21 mouse cellular contexts compared by ENCODE assay signal in genomic region chr7:70291431-70291830, GRCm38 (mm10).
A peak's percentile ranks its signal among the peaks of the same experiment; 100 is the strongest.
DNase-seq lines count a peak whose midpoint lies in the region; ATAC-seq and TF ChIP-seq lines count a peak whose summit lies in the region.
"Had no signal": no experiment of that assay in that cellular context is flagged by ENCODE, and none has a peak within 500 bp of the region (broad histone marks: within the 10 kb centered on the region; RNA-seq: fewer than 3 reads in every experiment).

No protein-coding gene starts in this region.

- H3K9me3 ChIP-seq in midbrain, embryonic 11.5 days (ENCODE audit: control insufficient read depth, low read length): no peaks in the 10 kb centered on the region; the same call in 1 of the 2 replicates
- H3K9me3 ChIP-seq in midbrain, embryonic 14.5 days (ENCODE audit: control insufficient read depth, low read length): no peaks in the 10 kb centered on the region

- ATAC-seq in midbrain, embryonic 11.5 days (ENCODE audit: low FRiP score): no peak
- ATAC-seq in midbrain, embryonic 14.5 days (ENCODE audit: low FRiP score, low TSS enrichment): no peak
- ATAC-seq: activated CD4-positive, CD25-positive, alpha-beta regulatory T cell, adult 4 months; CD4-positive, CD25-positive, alpha-beta regulatory T cell, adult 4 months; Patski had no signal

- H3K79me2 ChIP-seq in liver, adult 2 months (ENCODE audit: control insufficient read depth, insufficient read depth, low read length): no peaks in the 10 kb centered on the region

- H3K4me2 ChIP-seq in midbrain, embryonic 11.5 days: no peak overlapping the region
- H3K4me2 ChIP-seq in midbrain, embryonic 14.5 days (ENCODE audit: low read length): no peak overlapping the region

- no peak for TF ChIP-seq CTCF in liver, adult 2 months (IDR thresholded peaks at IDR 0.05; ENCODE audit: low read depth, low read length)

- H3K9ac ChIP-seq in liver, adult 2 months (ENCODE audit: low read depth, low read length): no peak overlapping the region
- H3K9ac ChIP-seq in midbrain, embryonic 11.5 days (ENCODE audit: low read length): no peak overlapping the region
- no peak overlapping the region for H3K9ac ChIP-seq in midbrain, embryonic 14.5 days (replicated peaks; ENCODE audit: low read length)

- peaks cover 3% of the 10 kb centered on the region; the same call in 1 of the 2 replicates for H3K4me1 ChIP-seq in liver, adult 2 months (ENCODE audit: control insufficient read depth, insufficient read depth, low read length)
- H3K4me1 ChIP-seq in midbrain, embryonic 11.5 days (ENCODE audit: control insufficient read depth, insufficient read depth, low read length): peaks cover 10% of the 10 kb centered on the region
- H3K4me1 ChIP-seq in midbrain, embryonic 14.5 days (ENCODE audit: control insufficient read depth, insufficient read depth, low read length): 0 out of 2 replicates have a peak, but pooled peaks cover 5% of the 10 kb centered on the region

- H3K36me3 ChIP-seq in liver, adult 2 months (ENCODE audit: control insufficient read depth, insufficient read depth, low read length): no peaks in the 10 kb centered on the region
- H3K36me3 ChIP-seq in midbrain, embryonic 11.5 days (ENCODE audit: control insufficient read depth, insufficient read depth, low read length): no peaks in the 10 kb centered on the region
- no peaks in the 10 kb centered on the region for H3K36me3 ChIP-seq in midbrain, embryonic 14.5 days (ENCODE audit: control insufficient read depth, insufficient read depth, low read length)
- H3K36me3 ChIP-seq: G1E had no signal

- 71% methylated on average over 6 of the region's 6 CpGs for WGBS in liver, adult 2 months
- WGBS in midbrain, embryonic 11.5 days: 92% methylated on average over 6 of the region's 6 CpGs
- WGBS in midbrain, embryonic 14.5 days: 96% methylated on average over 6 of the region's 6 CpGs

- H3K27me3 ChIP-seq in liver, adult 2 months (ENCODE audit: control insufficient read depth, insufficient read depth, low read length): peaks cover 8% of the 10 kb centered on the region; the same call in 1 of the 2 replicates
- H3K27me3 ChIP-seq in midbrain, embryonic 11.5 days (ENCODE audit: control insufficient read depth, insufficient read depth, low read length): peaks cover 46% of the 10 kb centered on the region
- H3K27me3 ChIP-seq in midbrain, embryonic 14.5 days (ENCODE audit: control insufficient read depth, insufficient read depth, low read length): peaks cover 58% of the 10 kb centered on the region
- H3K27me3 ChIP-seq: CH12.LX, Patski had no signal

- no peak overlapping the region for H3K27ac ChIP-seq in liver, adult 2 months (replicated peaks; ENCODE audit: insufficient read depth, low read depth, low read length)
- no peak overlapping the region for H3K27ac ChIP-seq in midbrain, embryonic 11.5 days (ENCODE audit: low read depth, low read length)
- H3K27ac ChIP-seq in midbrain, embryonic 14.5 days (replicated peaks; ENCODE audit: low read depth, low read length): no peak overlapping the region

- no peak for TF ChIP-seq POLR2A in liver, adult 2 months (IDR thresholded peaks at IDR 0.05; ENCODE audit: extremely low read depth, insufficient read depth, low read length)

- DNase-seq in heart, adult 11 months: peak; percentile 61
- DNase-seq in heart, adult 18-20 months: no peak
- peak; percentile 25 for DNase-seq in liver, adult 2 months (ENCODE audit: extremely low read depth, low read depth, low spot score)
- DNase-seq in liver: no peak
- peak; percentile 71 for DNase-seq in midbrain, embryonic 11.5 days (ENCODE audit: low spot score, missing footprints)
- DNase-seq in midbrain, embryonic 14.5 days: no peak
- DNase-seq: adrenal gland, adult 2 months; adrenal gland, adult 8-10 months; adrenal gland, postnatal 10 days; adrenal gland, postnatal 14 days; adrenal gland, postnatal 25 days; adrenal gland, postnatal 36 days; B cell, adult 2 months; cerebellum, adult 11 months; cerebellum, adult 11-12 months; cerebellum, adult 18-20 months had no signal

- H3K4me3 ChIP-seq in liver, adult 2 months (ENCODE audit: insufficient read depth, low read depth, low read length): no peak overlapping the region
- H3K4me3 ChIP-seq in midbrain, embryonic 11.5 days (ENCODE audit: low read depth, low read length): no peak overlapping the region
- no peak overlapping the region for H3K4me3 ChIP-seq in midbrain, embryonic 14.5 days (replicated peaks; ENCODE audit: low read depth, low read length)

Comparison
In these comparisons a context has a peak if more than half of its experiments do, and no peak if none do; other contexts are left out.
1. DNase-seq: peak in heart, adult 11 months (single experiment), liver, adult 2 months (single experiment) and midbrain, embryonic 11.5 days (single experiment); none in heart, adult 18-20 months (0 of 2), liver (single experiment) and midbrain, embryonic 14.5 days (single experiment).